Mouse (Mus musculus) cerebellum, adult 11 months (tissue): ENCODE measurements around the gene Sirt2.

Experiments
- DNase-seq: peaks from one replicate; pipeline ENCODE4 v3.0.0; 2022

Gene Sirt2

GRCm38 (mm10) chr7:28817957-28818356, 51.4 kb downstream of the Sirt2 start:
- DNase-seq: no peak

- DNase-seq: no peak
Observed at GRCm38 (mm10) chr7:28818436-28818835, 51.9 kb downstream of the Sirt2 start.

- DNase-seq: no peak
Observed at GRCm38 (mm10) chr7:28818861-28819452, 52.4 kb downstream of the Sirt2 start.

GRCm38 (mm10) chr7:28819571-28819970, 53.0 kb downstream of the Sirt2 start:
- no peak for DNase-seq

- DNase-seq: no peak
Observed at GRCm38 (mm10) chr7:28820358-28821260, 54.1 kb downstream of the Sirt2 start.

GRCm38 (mm10) chr7:28821261-28821831, 54.8 kb downstream of the Sirt2 start:
- no peak for DNase-seq

- no peak for DNase-seq
Observed at GRCm38 (mm10) chr7:28822556-28822955, 56.0 kb downstream of the Sirt2 start.

- DNase-seq: no peak
Observed at GRCm38 (mm10) chr7:28822993-28823903, 56.7 kb downstream of the Sirt2 start.

- DNase-seq: no peak
Observed at GRCm38 (mm10) chr7:28823932-28824331, 57.4 kb downstream of the Sirt2 start.

GRCm38 (mm10) chr7:28824941-28825685, 58.6 kb downstream of the Sirt2 start, which contains the start of gene Ech1:
TSS of gene Ech1 (plus strand) at chr7:28825217.
- DNase-seq: peak; percentile 85

GRCm38 (mm10) chr7:28825686-28826401, 59.3 kb downstream of the Sirt2 start:
- no peak for DNase-seq

GRCm38 (mm10) chr7:28826402-28826772, 59.9 kb downstream of the Sirt2 start:
- no peak for DNase-seq

- DNase-seq: peak; percentile 22
Observed at GRCm38 (mm10) chr7:28827338-28827737, 60.8 kb downstream of the Sirt2 start.

GRCm38 (mm10) chr7:28829821-28830220, 63.3 kb downstream of the Sirt2 start:
- no peak for DNase-seq

GRCm38 (mm10) chr7:28830981-28831380, 64.4 kb downstream of the Sirt2 start:
- no peak for DNase-seq

GRCm38 (mm10) chr7:28831411-28832125, 65.0 kb downstream of the Sirt2 start:
- no peak for DNase-seq

GRCm38 (mm10) chr7:28832137-28832536, 65.6 kb downstream of the Sirt2 start:
- DNase-seq: no peak

- DNase-seq: no peak
Observed at GRCm38 (mm10) chr7:28833723-28834347, 67.3 kb downstream of the Sirt2 start, which contains the start of gene Lgals4. TSS of gene Lgals4 (plus strand) at chr7:28833854.

- no peak for DNase-seq
Observed at GRCm38 (mm10) chr7:28836936-28837335, 70.4 kb downstream of the Sirt2 start.
